Mouse (Mus musculus) intestine, embryonic 15.5 days (tissue): ENCODE results near the gene Tbx5. TPM values are rescaled to one million over a fixed set of nuclear protein-coding genes. Genes with fewer than 3 reads are reported as not detected.
"Not testable (repeated sequence)": the region's sequence is repeated elsewhere in the genome, so short reads cannot be mapped to it uniquely, and the experiment has no call there.

Source experiments
- ATAC-seq: fragments of 200-750 bp; cut with Nextera tagmentation; 2 replicates; pipeline ENCODE4 v1.8.0; 2017; ENCODE audit warnings: moderate TSS enrichment, moderate library complexity
- H3K27ac ChIP-seq: fragments of 300-500 bp; sonication (generic); 2 replicates; pipeline ENCODE4 v1.5.1; 2015; ENCODE audit warnings: mild to moderate bottlenecking, inconsistent platforms
- H3K27me3 ChIP-seq: fragments of 300-500 bp; sonication (generic); replicated peaks from 2 replicates; pipeline ENCODE4 v1.6.1; 2015; ENCODE audit warnings: inconsistent platforms
- H3K36me3 ChIP-seq: fragments of 300-500 bp; sonication (generic); 2 replicates; pipeline ENCODE4 v1.6.1; 2015; ENCODE audit warnings: inconsistent platforms
- H3K4me1 ChIP-seq: fragments of 300-500 bp; sonication (generic); replicated peaks from 2 replicates; pipeline ENCODE4 v1.6.1; 2015; ENCODE audit warnings: inconsistent platforms
- H3K4me2 ChIP-seq: fragments of 300-500 bp; sonication (generic); replicated peaks from 2 replicates; pipeline ENCODE4 v1.6.1; 2015; ENCODE audit warnings: mild to moderate bottlenecking, inconsistent platforms
- H3K4me3 ChIP-seq: fragments of 300-500 bp; sonication (generic); replicated peaks from 2 replicates; pipeline ENCODE4 v1.5.1; 2015; ENCODE audit warnings: inconsistent platforms
- H3K9ac ChIP-seq: fragments of 300-500 bp; sonication (generic); 2 replicates; pipeline ENCODE4 v1.6.1; 2015; ENCODE audit warnings: inconsistent platforms
- H3K9me3 ChIP-seq: fragments of 300-500 bp; sonication (generic); 2 replicates; pipeline ENCODE4 v1.6.1; 2016; ENCODE audit warnings: inconsistent platforms
- WGBS: fragments of 180-500 bp; shearing (Covaris S2); methylation state at CpG from one replicate; pipeline ENCODE4 v1.1.7; 2015; 5-methylcytosine and 5-hydroxymethylcytosine counted together
- polyA plus RNA-seq: library from polyadenylated mRNA; unstranded; fragments of >200 nt; fragmentation: Nextera tagmentation; extraction: Ambion mirVana; gene quantifications from 2 replicates; pipeline ENCODE4 v1.2.1, GENCODE M21; 2015

Tbx5 gene
- polyA plus RNA-seq, 1 experiment from 2014 or later = 0.13 TPM

DNA sequence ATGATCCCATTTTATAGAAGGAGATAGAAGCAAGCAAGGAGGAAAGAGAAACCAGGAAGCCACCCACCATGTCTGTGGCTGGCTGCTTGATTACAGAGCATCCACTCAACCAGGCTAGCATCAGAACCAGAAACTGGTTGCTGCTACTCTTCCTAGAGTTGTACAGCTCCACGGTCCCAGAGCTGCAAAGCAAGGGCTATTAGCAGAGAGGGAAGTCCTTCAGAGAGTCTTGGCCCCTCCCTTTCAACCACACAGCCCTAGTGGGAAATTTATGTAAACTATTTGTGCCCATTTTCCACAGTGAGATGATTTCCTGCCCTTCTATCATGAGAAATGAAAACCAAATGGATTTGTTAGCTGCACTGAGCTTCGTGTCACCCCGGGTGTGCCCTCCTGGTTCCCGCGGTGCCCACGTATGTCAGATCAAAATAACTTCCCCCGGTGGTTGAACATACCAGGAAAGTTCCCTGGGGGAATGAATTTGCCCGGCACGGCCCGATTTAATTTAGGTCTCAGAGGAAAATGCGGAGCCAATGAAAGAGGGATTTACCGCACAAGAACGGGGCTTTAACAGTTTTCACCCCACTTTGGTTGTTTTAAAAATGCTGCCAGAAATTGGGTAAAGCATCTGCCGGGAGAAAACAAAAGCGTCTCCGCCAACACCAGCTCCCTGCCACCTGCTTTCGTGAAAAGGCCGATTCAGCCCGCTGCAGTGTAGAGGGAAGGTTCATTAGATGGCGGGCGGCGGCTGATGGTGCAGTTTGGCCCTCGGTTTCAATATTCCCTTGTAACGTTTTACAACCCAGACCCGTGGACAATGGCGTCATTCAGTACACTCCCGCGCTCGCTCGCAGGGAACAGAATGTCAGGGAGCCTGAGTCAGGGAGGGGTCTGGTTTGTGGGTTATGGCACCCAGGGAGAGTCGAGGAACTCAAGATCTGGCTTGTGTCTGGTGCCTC, 34.1 kb downstream of the Tbx5 start:
- Histone ChIP-seq H3K36me3 (no peaks in the 10 kb centered on the region), H3K4me1 (no peaks in the 10 kb centered on the region), H3K4me2 (peak overlapping the region; percentile 52), H3K9ac (no peak overlapping the region), H3K27me3 (peaks cover 20% of the 10 kb centered on the region), H3K9me3 (no peaks in the 10 kb centered on the region), H3K4me3 (no peak overlapping the region; the same call in 1 of the 2 replicates), H3K27ac (no peak overlapping the region)
- ATAC-seq = no peak; the same call in 1 of the 2 replicates
- WGBS = 23% methylated on average over 31 of the region's 31 CpGs

DNA sequence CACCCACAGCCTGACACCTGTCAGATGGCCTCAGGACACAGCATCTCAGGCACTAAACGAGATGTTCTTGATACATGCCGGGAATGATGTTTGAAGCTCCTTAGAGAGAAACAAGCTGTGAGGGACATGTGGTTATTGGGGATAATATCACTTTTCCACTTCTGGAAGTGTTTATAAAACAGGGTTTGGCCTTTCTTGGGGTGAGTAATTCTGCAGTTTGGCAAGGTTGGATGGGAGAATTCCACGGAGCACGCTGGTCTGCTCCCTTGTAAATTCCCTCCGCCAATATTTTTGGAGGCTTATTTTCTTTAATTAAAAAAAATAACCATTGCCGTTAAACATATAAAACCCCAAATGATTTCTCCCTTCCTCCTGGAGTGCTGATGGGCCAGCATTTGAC, 35.5 kb downstream of the Tbx5 start:
- H3K4me3 ChIP-seq = no peak overlapping the region
- H3K27me3 ChIP-seq = peaks cover 17% of the 10 kb centered on the region
- H3K4me2 ChIP-seq = no peak overlapping the region
- H3K36me3 ChIP-seq = no peaks in the 10 kb centered on the region
- no peak overlapping the region for H3K27ac ChIP-seq
- WGBS = 85% methylated on average over 6 of the region's 6 CpGs
- no peak for ATAC-seq
- no peaks in the 10 kb centered on the region for H3K4me1 ChIP-seq
- no peaks in the 10 kb centered on the region for H3K9me3 ChIP-seq
- no peak overlapping the region for H3K9ac ChIP-seq

DNA sequence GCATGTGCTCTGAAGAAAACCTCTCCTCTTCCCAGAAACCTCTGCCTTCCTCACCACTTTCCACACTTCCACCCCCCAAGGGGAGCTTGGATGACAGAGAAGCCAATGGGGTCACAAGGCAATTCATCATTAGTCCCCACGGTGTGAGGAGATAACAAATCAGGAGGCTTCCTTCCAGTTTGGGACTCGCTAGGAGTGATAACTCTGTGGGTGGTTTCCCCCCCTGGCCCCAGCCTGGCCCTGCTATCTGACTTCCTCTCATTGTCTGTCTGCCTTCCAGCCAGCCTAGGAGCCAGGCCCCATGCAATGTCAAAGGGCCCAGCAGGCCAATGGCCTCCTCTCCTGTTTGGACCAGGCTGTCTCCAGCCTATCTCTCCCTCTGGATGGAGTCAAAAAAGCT, 43.0 kb downstream of the Tbx5 start:
- Histone ChIP-seq H3K27me3 (no peaks in the 10 kb centered on the region), H3K9ac (no peak overlapping the region), H3K4me3 (no peak overlapping the region), H3K9me3 (no peaks in the 10 kb centered on the region), H3K36me3 (no peaks in the 10 kb centered on the region), H3K27ac (no peak overlapping the region), H3K4me1 (no peaks in the 10 kb centered on the region), H3K4me2 (no peak overlapping the region)
- ATAC-seq = no peak
- 9% methylated on average over 2 of the region's 2 CpGs for WGBS

DNA sequence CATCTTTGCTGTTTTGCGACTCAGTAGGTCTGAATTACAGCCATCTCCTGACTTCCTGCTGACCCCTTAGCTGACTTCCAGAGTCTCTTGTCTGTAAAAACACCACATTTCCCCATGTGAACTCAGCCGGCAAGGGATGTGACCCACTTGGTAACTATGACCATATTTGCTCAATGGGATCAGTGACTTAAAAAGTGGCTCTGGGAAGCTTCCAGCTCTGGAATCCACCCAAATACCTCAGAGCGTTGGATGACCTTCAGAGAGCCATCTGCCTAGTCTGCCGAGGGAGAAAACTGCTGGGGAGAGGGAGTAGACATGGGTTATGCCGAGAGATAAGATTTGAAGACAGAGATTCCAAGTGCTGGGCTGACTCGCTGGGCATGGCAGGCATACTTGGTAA, 44.7 kb downstream of the Tbx5 start:
- Histone ChIP-seq H3K36me3 (no peaks in the 10 kb centered on the region), H3K27ac (no peak overlapping the region)

DNA sequence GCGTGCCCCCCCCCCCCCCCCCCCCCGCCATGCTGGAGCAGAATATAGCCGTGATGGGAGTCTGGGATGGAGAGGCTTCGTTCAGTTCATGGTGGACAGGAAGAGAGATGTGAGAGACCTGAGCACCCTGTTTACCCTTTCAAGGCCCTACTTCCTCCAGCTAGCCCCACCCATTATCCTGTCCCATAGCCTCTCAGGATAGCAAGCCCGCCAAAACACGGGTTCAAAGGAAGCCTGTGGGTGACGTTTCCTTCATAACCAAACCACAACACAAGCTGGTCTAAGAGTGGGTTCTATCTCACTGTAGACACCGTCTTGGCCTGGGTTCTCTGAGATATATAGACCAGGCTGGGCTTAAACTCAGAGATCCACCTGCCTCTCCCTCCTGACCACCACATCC, 53.1 kb downstream of the Tbx5 start:
- no peak for ATAC-seq
- H3K36me3 ChIP-seq = no peaks in the 10 kb centered on the region

More for the DNA sequence above, 44.7 kb downstream of the Tbx5 start:
- no peaks in the 10 kb centered on the region for H3K27me3 ChIP-seq
- no peak overlapping the region for H3K4me2 ChIP-seq
- ATAC-seq = no peak
- 55% methylated on average over 6 of the region's 6 CpGs for WGBS
- no peak overlapping the region for H3K4me3 ChIP-seq
- no peak overlapping the region for H3K9ac ChIP-seq
- no peaks in the 10 kb centered on the region for H3K9me3 ChIP-seq
- no peaks in the 10 kb centered on the region for H3K4me1 ChIP-seq

DNA sequence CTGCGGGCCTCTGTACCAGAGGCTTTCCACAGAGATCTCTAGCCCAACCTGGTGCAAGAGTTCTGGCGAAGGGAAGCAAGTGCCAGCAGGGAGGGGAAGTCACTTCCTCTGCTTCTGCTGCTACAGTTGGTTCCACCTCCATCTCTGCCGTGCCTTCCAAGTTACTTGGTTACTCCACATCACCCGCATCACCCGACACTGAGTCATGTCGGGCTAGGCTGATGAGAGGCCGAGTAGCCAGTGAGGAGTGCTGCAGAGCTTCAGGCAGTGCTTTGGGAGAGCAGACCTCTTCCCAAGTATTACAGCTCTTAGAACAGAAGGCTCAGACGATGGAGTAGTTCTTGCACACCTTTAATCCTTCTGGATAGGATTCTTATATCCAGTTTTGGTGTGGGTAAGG, 54.9 kb downstream of the Tbx5 start:
- H3K36me3 ChIP-seq = no peaks in the 10 kb centered on the region
- H3K9me3 ChIP-seq = no peaks in the 10 kb centered on the region
- H3K27me3 ChIP-seq = no peaks in the 10 kb centered on the region
- 85% methylated on average over 8 of the region's 8 CpGs for WGBS
- no peak overlapping the region for H3K4me2 ChIP-seq
- H3K9ac ChIP-seq = no peak overlapping the region
- H3K4me1 ChIP-seq = no peaks in the 10 kb centered on the region
- no peak for ATAC-seq
- H3K27ac ChIP-seq = no peak overlapping the region
- no peak overlapping the region for H3K4me3 ChIP-seq

More for the DNA sequence above, 53.1 kb downstream of the Tbx5 start:
- no peak overlapping the region for H3K4me2 ChIP-seq
- H3K27ac ChIP-seq = no peak overlapping the region
- 70% methylated on average over 8 of the region's 8 CpGs for WGBS
- no peak overlapping the region for H3K4me3 ChIP-seq
- H3K4me1 ChIP-seq = no peaks in the 10 kb centered on the region
- no peaks in the 10 kb centered on the region for H3K9me3 ChIP-seq
- H3K9ac ChIP-seq = no peak overlapping the region
- no peaks in the 10 kb centered on the region for H3K27me3 ChIP-seq

DNA sequence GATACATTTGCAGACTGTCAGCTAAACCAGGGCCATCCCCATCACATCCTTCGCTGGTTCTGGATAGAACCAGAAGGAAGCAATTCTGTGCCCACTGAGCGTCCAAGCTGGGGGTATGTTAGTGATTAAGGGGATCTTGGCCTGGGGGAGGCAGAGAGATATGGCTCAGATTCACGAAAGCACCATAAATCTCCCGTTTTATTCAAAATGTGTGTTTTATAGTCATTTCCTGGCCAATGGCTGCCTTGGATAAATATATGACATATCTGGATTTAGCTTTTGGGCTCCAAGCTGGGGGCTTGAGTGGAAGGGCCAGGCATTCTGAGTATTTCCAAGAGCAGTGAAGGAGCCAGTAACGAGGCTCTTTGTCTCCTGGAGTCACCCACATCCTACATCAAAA, 59.5 kb downstream of the Tbx5 start:
- no peak for ATAC-seq
- Histone ChIP-seq H3K4me1 (no peaks in the 10 kb centered on the region), H3K27me3 (no peaks in the 10 kb centered on the region), H3K9ac (no peak overlapping the region), H3K27ac (no peak overlapping the region), H3K36me3 (no peaks in the 10 kb centered on the region), H3K4me2 (no peak overlapping the region), H3K4me3 (no peak overlapping the region), H3K9me3 (no peaks in the 10 kb centered on the region)
- WGBS = 66% methylated on average over 5 of the region's 5 CpGs

DNA sequence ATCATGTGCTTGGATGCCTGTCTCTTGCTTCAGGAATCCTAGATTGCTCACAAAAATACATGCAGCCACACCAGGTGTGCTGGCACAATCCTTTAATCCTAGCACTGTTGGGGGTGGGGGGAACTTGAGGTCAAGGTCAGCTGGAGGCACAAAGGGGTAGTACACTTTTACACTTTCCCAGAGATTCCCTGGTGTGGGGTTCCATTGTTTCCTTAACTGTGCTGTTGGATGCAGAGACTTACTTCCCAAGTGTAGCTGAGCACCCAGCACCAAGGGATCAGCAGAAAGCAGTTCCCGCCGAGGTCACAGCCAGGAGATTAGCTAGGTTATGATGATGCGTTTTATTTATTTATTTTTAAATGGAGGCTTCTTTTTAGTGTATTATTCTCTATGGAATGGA, 60.6 kb downstream of the Tbx5 start:
- no peaks in the 10 kb centered on the region for H3K9me3 ChIP-seq
- no peaks in the 10 kb centered on the region for H3K4me1 ChIP-seq
- no peak for ATAC-seq
- H3K4me3 ChIP-seq = no peak overlapping the region
- no peak overlapping the region for H3K4me2 ChIP-seq
- no peak overlapping the region for H3K27ac ChIP-seq
- no peaks in the 10 kb centered on the region for H3K36me3 ChIP-seq
- H3K9ac ChIP-seq = no peak overlapping the region
- 65% methylated on average over 3 of the region's 3 CpGs for WGBS
- H3K27me3 ChIP-seq = no peaks in the 10 kb centered on the region; the same call in 1 of the 2 replicates

DNA sequence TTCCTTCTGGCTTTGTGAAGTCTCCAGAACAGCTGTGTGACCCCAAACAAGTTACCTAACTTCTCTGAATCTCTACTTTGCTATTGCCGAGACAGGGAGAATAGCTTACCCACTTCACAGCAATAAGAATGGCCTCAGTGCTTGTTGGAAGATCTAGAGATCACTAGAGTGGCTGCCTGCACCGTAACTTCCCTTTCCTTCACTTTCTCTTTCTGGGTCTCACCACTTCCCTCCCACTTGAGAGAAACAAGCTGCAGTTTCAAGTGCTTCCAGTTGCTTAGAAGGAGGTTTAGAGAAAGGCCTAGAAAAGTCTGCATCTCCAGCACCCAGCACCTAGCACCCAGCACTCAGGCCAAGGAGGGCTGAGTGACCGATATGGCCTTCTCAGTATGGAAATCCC, 64.1 kb downstream of the Tbx5 start:
- ATAC-seq = no peak
- H3K4me1 ChIP-seq = no peaks in the 10 kb centered on the region
- 58% methylated on average over 3 of the region's 3 CpGs for WGBS
- no peak overlapping the region for H3K27ac ChIP-seq
- H3K4me2 ChIP-seq = no peak overlapping the region
- no peak overlapping the region for H3K9ac ChIP-seq
- no peaks in the 10 kb centered on the region for H3K9me3 ChIP-seq
- no peaks in the 10 kb centered on the region; the same call in 1 of the 2 replicates for H3K27me3 ChIP-seq
- no peak overlapping the region for H3K4me3 ChIP-seq
- H3K36me3 ChIP-seq = no peaks in the 10 kb centered on the region

DNA sequence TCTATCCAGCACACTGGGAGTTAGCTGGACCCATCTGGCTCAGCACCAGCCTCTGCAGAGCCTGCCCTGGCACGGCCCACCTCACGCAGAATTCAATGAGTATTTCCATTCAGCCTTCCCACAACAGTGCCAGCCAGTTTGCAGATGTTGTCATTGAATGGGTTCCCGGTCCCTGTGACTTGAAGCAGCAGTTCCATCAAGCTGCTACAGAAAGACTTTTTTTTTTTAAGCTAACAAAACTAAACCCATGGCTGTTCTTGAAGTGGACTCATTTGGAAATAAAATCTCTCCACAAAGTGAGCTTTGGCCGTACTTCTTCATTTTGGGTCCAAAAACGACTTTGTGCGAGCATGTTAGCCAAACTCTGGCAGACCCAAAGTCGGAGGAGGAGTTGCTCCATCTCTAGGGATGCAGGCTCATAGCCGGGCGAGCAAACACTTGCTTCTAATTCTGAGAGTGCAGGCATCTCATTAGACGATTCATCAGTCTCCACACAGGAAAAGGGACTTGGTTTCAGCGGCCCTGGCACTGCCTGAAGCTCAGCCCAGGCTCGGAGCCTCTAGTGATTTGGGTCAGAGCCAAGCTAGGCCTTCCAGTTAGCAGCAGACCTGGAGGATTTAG, 84.2 kb downstream of the Tbx5 start:
- H3K4me1 ChIP-seq = no peaks in the 10 kb centered on the region
- no peak for ATAC-seq
- no peaks in the 10 kb centered on the region for H3K27me3 ChIP-seq
- H3K4me3 ChIP-seq = no peak overlapping the region
- no peak overlapping the region for H3K9ac ChIP-seq
- H3K9me3 ChIP-seq = no peaks in the 10 kb centered on the region
- H3K27ac ChIP-seq = no peak overlapping the region
- H3K36me3 ChIP-seq = no peaks in the 10 kb centered on the region
- 75% methylated on average over 12 of the region's 12 CpGs for WGBS
- no peak overlapping the region for H3K4me2 ChIP-seq

DNA sequence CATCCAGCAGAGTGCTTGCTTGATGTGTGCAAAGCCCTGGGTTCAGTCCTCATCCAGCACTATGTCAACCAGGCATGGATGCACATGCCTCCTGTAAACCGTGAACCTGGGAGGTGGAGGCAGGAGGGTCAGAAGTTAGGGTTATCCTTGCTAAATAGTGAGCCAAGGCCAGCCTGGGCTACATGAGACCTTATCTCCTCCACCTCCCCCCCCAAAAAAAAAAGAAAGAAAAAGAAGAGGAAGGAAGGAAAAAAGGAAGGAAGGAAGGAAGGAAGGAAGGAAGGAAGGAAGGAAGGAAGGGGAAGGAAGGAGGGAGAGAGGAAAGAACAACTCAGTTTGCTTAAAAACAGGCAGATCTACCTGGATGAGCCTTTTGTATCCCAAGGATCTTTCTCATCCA, 85.9 kb downstream of the Tbx5 start:
- H3K27me3 ChIP-seq, H3K36me3 ChIP-seq, H3K9me3 ChIP-seq, H3K27ac ChIP-seq, H3K9ac ChIP-seq, H3K4me3 ChIP-seq, H3K4me2 ChIP-seq, ATAC-seq, H3K4me1 ChIP-seq: not testable (repeated sequence)
- WGBS = 79% methylated on average over 1 of the region's 1 CpGs

DNA sequence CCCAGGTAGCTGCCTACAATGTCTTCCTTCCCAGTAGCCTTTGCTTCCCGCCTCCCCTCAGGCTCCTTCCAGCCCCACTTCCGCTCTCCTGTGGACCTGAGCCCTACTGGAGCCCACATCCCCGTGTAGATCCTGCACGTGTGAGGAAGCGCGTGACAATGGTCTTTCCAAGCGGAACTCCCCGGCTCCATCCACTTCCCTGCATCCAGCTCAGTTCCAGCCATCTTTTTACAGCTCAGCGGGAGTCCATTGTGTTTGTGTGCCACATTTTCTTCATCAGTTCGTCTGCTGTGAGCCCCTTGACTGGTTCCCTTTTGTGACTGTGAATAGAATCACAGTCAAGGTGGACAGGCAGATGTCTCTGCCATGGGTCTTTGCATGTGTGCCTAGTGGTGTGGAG, 88.5 kb downstream of the Tbx5 start:
- H3K4me1 ChIP-seq = no peaks in the 10 kb centered on the region
- no peak overlapping the region for H3K4me3 ChIP-seq
- H3K36me3 ChIP-seq = no peaks in the 10 kb centered on the region
- 0 out of 2 replicates have a peak, but pooled peaks cover 3% of the 10 kb centered on the region for H3K27me3 ChIP-seq
- ATAC-seq = no peak
- no peak overlapping the region for H3K27ac ChIP-seq
- 86% methylated on average over 10 of the region's 10 CpGs for WGBS
- no peak overlapping the region for H3K9ac ChIP-seq
- no peak overlapping the region for H3K4me2 ChIP-seq
- H3K9me3 ChIP-seq = no peaks in the 10 kb centered on the region
